15 mouse cellular contexts compared by ENCODE assay signal in the genomic region with DNA sequence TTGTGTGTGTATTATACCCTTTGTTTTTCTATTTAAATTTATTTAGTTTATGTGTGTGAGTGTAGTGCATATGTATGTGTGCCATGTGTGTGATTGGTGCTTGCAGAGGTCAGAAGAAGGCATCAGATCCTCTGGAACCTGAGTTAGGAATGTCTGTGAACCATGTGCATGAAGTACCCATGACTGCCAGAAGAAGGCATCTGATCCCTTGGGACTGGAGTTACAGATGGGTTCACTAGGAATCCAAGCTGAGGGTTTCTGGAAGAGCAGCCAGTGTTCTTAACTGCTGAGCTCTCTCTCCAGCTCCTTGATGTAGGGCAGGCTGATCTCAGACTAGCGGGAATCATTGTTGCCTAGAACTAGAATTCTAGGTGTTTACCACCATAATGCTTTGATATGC. TPM values are rescaled to one million over a fixed set of nuclear protein-coding genes. Genes with fewer than 3 reads are reported as not detected.
A peak's percentile ranks its signal among the peaks of the same experiment; 100 is the strongest.
DNase-seq lines count a peak whose midpoint lies in the region; ATAC-seq and TF ChIP-seq lines count a peak whose summit lies in the region.
"Had no signal": no experiment of that assay in that cellular context is flagged by ENCODE, and none has a peak within 500 bp of the region (broad histone marks: within the 10 kb centered on the region; RNA-seq: fewer than 3 reads in every experiment).

No protein-coding gene starts in this region.

- H3K27me3 ChIP-seq in heart, postnatal 0 days (ENCODE audit: control insufficient read depth, insufficient read depth, low read length) = no peaks in the 10 kb centered on the region
- H3K27me3 ChIP-seq: intestine, embryonic 15.5 days had no signal

- no peaks in the 10 kb centered on the region for H3K9me3 ChIP-seq in heart, postnatal 0 days (replicated peaks; ENCODE audit: control insufficient read depth, low read length)
- H3K9me3 ChIP-seq: intestine, embryonic 15.5 days; midbrain, embryonic 10.5 days had no signal

- intact Hi-C loops in heart, postnatal 36 days (cut with DNase I) = no loop called here

- no peak for TF ChIP-seq EP300 in heart, postnatal 0 days (IDR thresholded peaks at IDR 0.05; ENCODE audit: low read depth)

- no peak overlapping the region for H3K9ac ChIP-seq in heart, postnatal 0 days (replicated peaks; ENCODE audit: low read depth, low read length)
- H3K9ac ChIP-seq: intestine, embryonic 15.5 days; lung, embryonic 14.5 days had no signal

- H3K4me1 ChIP-seq in heart, postnatal 0 days (ENCODE audit: control insufficient read depth, insufficient read depth) = 0 out of 2 replicates have a peak, but pooled peaks cover 8% of the 10 kb centered on the region
- H3K4me1 ChIP-seq: intestine, embryonic 15.5 days; midbrain, embryonic 10.5 days had no signal

- DNase-seq in heart, postnatal 0 days (ENCODE audit: low spot score) = no peak
- DNase-seq in heart, postnatal 36 days = no peak
- peak; percentile 23 for DNase-seq in lung, postnatal 10 days
- DNase-seq in lung, adult 18-20 months = no peak
- DNase-seq in ZHBTc4 (ENCODE audit: low read depth, low spot score) = peak; percentile 47
- DNase-seq in retina, postnatal 1 day = peak; percentile 23
- no peak for DNase-seq in adrenal gland, adult 18-20 months (ENCODE audit: low spot score in 2 of 2)
- DNase-seq in B cell, adult 2 months = no peak
- DNase-seq: cerebellum, adult 9-11 months; heart, adult 18-20 months; heart, postnatal 4 days; lung, embryonic 14.5 days; thymus, adult 18-20 months had no signal

- H3K27ac ChIP-seq in heart, postnatal 0 days (ENCODE audit: low read depth) = no peak overlapping the region
- H3K27ac ChIP-seq: intestine, embryonic 15.5 days; midbrain, embryonic 10.5 days had no signal

- H3K4me2 ChIP-seq in heart, postnatal 0 days (ENCODE audit: low read depth, low read length) = no peak overlapping the region
- H3K4me2 ChIP-seq: intestine, embryonic 15.5 days; lung, embryonic 14.5 days had no signal

- 82% methylated on average over 1 of the region's 1 CpGs for WGBS in heart, postnatal 0 days

- TF ChIP-seq CTCF in heart, postnatal 0 days (IDR thresholded peaks at IDR 0.05; ENCODE audit: low read depth) = peak; percentile 38

- no peaks in the 10 kb centered on the region for H3K36me3 ChIP-seq in heart, postnatal 0 days (replicated peaks; ENCODE audit: control insufficient read depth, insufficient read depth, low read length)
- H3K36me3 ChIP-seq: intestine, embryonic 15.5 days; midbrain, embryonic 10.5 days had no signal

- no peak for ATAC-seq in heart, postnatal 0 days (ENCODE audit: insufficient read depth, low read depth)
- ATAC-seq: intestine, embryonic 15.5 days had no signal

- no peak overlapping the region for H3K4me3 ChIP-seq in heart, postnatal 0 days (ENCODE audit: low read depth, low read length)
- H3K4me3 ChIP-seq: intestine, embryonic 15.5 days; midbrain, embryonic 10.5 days had no signal

RNA-seq across cellular contexts. Expression of gene Rnf115, which starts 10.5 kb away (rescaled TPM):
- total RNA-seq in heart, postnatal 0 days (2014; rRNA removed; ENCODE audit: low replicate concordance) = 27.0 and 35.6 TPM in 2 replicates
- 29.0 and 30.0 TPM in 2 replicates for polyA plus RNA-seq in heart, postnatal 0 days (2015; fragmentation: Nextera tagmentation; extraction: Ambion mirVana)
- total RNA-seq in heart, postnatal 36 days (2021) = 10 to 100 TPM; 19.8 to 27.3 TPM
- total RNA-seq in adrenal gland, adult 18-20 months (2021) = 10 to 100 TPM; 37.5 to 39.0 TPM

RNA-seq across cellular contexts. Expression of gene Polr3c, which starts 10.6 kb away (rescaled TPM):
- 9.7 and 25.4 TPM in 2 replicates for total RNA-seq in heart, postnatal 0 days (2014; rRNA removed; ENCODE audit: low replicate concordance)
- polyA plus RNA-seq in heart, postnatal 0 days (2015; fragmentation: Nextera tagmentation; extraction: Ambion mirVana) = 21.7 and 23.0 TPM in 2 replicates
- 10 to 100 TPM; 24.4 to 26.4 TPM for total RNA-seq in heart, postnatal 36 days (2021)
- total RNA-seq in adrenal gland, adult 18-20 months (2021) = 10 to 100 TPM; 25.2 to 25.5 TPM

RNA-seq across cellular contexts. Expression of gene Nudt17, which starts 29.6 kb away (rescaled TPM):
- 2.5 and 9.9 TPM in 2 replicates for total RNA-seq in heart, postnatal 0 days (2014; rRNA removed; ENCODE audit: low replicate concordance)
- polyA plus RNA-seq in heart, postnatal 0 days (2015; fragmentation: Nextera tagmentation; extraction: Ambion mirVana) = 6.9 and 7.9 TPM in 2 replicates
- total RNA-seq in heart, postnatal 36 days (2021) = 1 to 10 TPM; 3.0 to 3.4 TPM
- 1 to 10 TPM; 1.5 TPM for total RNA-seq in adrenal gland, adult 18-20 months (2021)

RNA-seq across cellular contexts. Expression of gene Pias3, which starts 41.8 kb away (rescaled TPM):
- 13.8 and 17.4 TPM in 2 replicates for total RNA-seq in heart, postnatal 0 days (2014; rRNA removed; ENCODE audit: low replicate concordance)
- 19.3 and 22.5 TPM in 2 replicates for polyA plus RNA-seq in heart, postnatal 0 days (2015; fragmentation: Nextera tagmentation; extraction: Ambion mirVana)
- total RNA-seq in heart, postnatal 36 days (2021) = 10 to 100 TPM; 16.5 to 17.1 TPM
- total RNA-seq in adrenal gland, adult 18-20 months (2021) = 10 to 100 TPM; 19.7 to 20.1 TPM

Comparison
In these comparisons a context has a peak if more than half of its experiments do, and no peak if none do; other contexts are left out.
1. DNase-seq: peak in lung, postnatal 10 days (single experiment), ZHBTc4 (single experiment) and retina, postnatal 1 day (single experiment); none in heart, postnatal 0 days (single experiment), heart, postnatal 36 days (0 of 2), lung, adult 18-20 months (0 of 2), adrenal gland, adult 18-20 months (0 of 2) and B cell, adult 2 months (0 of 2).